Mouse (Mus musculus) liver, embryonic 11.5 days (tissue): ENCODE measurements around the gene Cfp. TPM values are rescaled to one million over a fixed set of nuclear protein-coding genes. Genes with fewer than 3 reads are reported as not detected.

Experiments
- ATAC-seq: fragments of 200-750 bp; cut with Nextera tagmentation; replicated peaks from 2 replicates; pipeline ENCODE4 v1.8.0; 2017; ENCODE audit warnings: moderate number of reproducible peaks, mild to moderate bottlenecking, moderate TSS enrichment, moderate library complexity; ENCODE audit not compliant: low FRiP score
- DNase-seq: peaks from one replicate; pipeline ENCODE4 v3.0.0-alpha.2; 2017; ENCODE audit warnings: low spot score
- H3K27ac ChIP-seq: fragments of 300-500 bp; sonication (generic); 2 replicates; pipeline ENCODE4 v1.5.1; 2014; ENCODE audit warnings: mild to moderate bottlenecking, low read depth, low read length, control low read depth
- H3K27me3 ChIP-seq: fragments of 300-500 bp; sonication (generic); replicated peaks from 2 replicates; pipeline ENCODE4 v1.6.1; 2014; ENCODE audit warnings: low read length, mixed read lengths; ENCODE audit not compliant: control insufficient read depth, insufficient read depth
- H3K36me3 ChIP-seq: fragments of 300-500 bp; sonication (generic); 2 replicates; pipeline ENCODE4 v1.6.1; 2014; ENCODE audit warnings: mild to moderate bottlenecking, low read length, moderate library complexity, mixed read lengths; ENCODE audit not compliant: control insufficient read depth, insufficient read depth
- H3K4me1 ChIP-seq: fragments of 300-500 bp; sonication (generic); replicated peaks from 2 replicates; pipeline ENCODE4 v1.6.1; 2014; ENCODE audit warnings: low read length, mixed read lengths; ENCODE audit not compliant: control insufficient read depth, insufficient read depth
- H3K4me2 ChIP-seq: fragments of 300-500 bp; sonication (generic); 2 replicates; pipeline ENCODE4 v1.6.1; 2014; ENCODE audit warnings: mild to moderate bottlenecking, control low read depth, moderate library complexity
- H3K4me3 ChIP-seq: fragments of 300-500 bp; sonication (generic); 2 replicates; pipeline ENCODE4 v1.5.1; 2014; ENCODE audit warnings: low read depth, low read length, control low read depth
- H3K9ac ChIP-seq: fragments of 300-500 bp; sonication (generic); 2 replicates; pipeline ENCODE4 v1.6.1; 2014; ENCODE audit warnings: low read depth, low read length, control low read depth
- H3K9me3 ChIP-seq: fragments of 300-500 bp; sonication (generic); 2 replicates; pipeline ENCODE4 v1.6.1; 2016; ENCODE audit warnings: low read length, inconsistent platforms, mixed read lengths; ENCODE audit not compliant: control insufficient read depth
- WGBS: fragments of 180-500 bp; shearing (Covaris S2); extraction: QIAGEN DNeasy Blood & Tissue Kit; methylation state at CpG from one replicate; pipeline ENCODE4 v1.1.7; 2014; 5-methylcytosine and 5-hydroxymethylcytosine counted together
- polyA plus RNA-seq: library from polyadenylated mRNA; unstranded; fragments of >200 nt; fragmentation: Nextera tagmentation; extraction: Ambion mirVana; gene quantifications from 2 replicates; pipeline ENCODE4 v1.2.1, GENCODE M21; 2014

Cfp gene
- polyA plus RNA-seq, 1 experiment from 2014 or later: 12.0 TPM

- H3K27me3 ChIP-seq: peaks cover 24% of the 10 kb centered on the region
- DNase-seq (no peak), ATAC-seq (no peak)
- no peak overlapping the region for H3K4me2 ChIP-seq
- H3K27ac ChIP-seq: no peak overlapping the region
- no peak overlapping the region for H3K9ac ChIP-seq
- no peaks in the 10 kb centered on the region for H3K9me3 ChIP-seq
- H3K36me3 ChIP-seq: no peaks in the 10 kb centered on the region
- no peak overlapping the region for H3K4me3 ChIP-seq
- H3K4me1 ChIP-seq: no peaks in the 10 kb centered on the region
- 70% methylated on average over 1 of the region's 1 CpGs for WGBS
Observed at GRCm38 (mm10) chrX:20923506-20923905, 7.8 kb downstream of the Cfp start.

DNA sequence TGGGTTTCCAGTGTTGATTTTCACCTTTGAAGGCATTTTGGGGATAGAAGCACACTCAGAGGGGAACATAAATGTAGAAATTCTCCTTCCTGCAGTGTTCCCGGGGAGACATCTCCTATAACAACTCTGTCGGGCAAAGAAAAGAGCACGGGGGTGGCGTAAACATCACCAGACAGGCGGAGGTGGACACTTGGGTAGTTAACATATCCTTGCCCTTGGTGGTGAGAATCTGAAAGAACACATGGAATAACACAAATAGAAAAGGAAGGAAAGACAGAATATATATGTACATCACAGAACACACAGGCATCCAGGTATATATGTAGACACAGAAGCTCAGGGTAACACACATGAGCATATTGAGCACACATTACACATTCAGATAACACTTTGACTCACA, 10.0 kb downstream of the Cfp start:
- DNase-seq (no peak), ATAC-seq (no peak)
- Histone ChIP-seq H3K9ac (no peak overlapping the region), H3K9me3 (no peaks in the 10 kb centered on the region), H3K4me2 (peak overlapping the region; percentile 75), H3K4me1 (no peaks in the 10 kb centered on the region), H3K4me3 (no peak overlapping the region), H3K27ac (no peak overlapping the region), H3K27me3 (peaks cover 27% of the 10 kb centered on the region), H3K36me3 (no peaks in the 10 kb centered on the region)
- 39% methylated on average over 5 of the region's 5 CpGs for WGBS

- H3K36me3 ChIP-seq: no peaks in the 10 kb centered on the region
- H3K27me3 ChIP-seq: peaks cover 27% of the 10 kb centered on the region
- peak; percentile 58 for DNase-seq
- H3K9ac ChIP-seq: no peak within 1 kb of the TSS
- no peak within 1 kb of the TSS for H3K27ac ChIP-seq
- H3K4me3 ChIP-seq: peak within 1 kb of the TSS; percentile 45
- WGBS: 9% methylated on average over 39 of the region's 44 CpGs
- H3K4me1 ChIP-seq: no peaks in the 10 kb centered on the region
- no peaks in the 10 kb centered on the region for H3K9me3 ChIP-seq
- ATAC-seq: peak; percentile 71
- H3K4me2 ChIP-seq: peak within 1 kb of the TSS; percentile 75
Observed at GRCm38 (mm10) chrX:20920844-20921364, 10.5 kb downstream of the Cfp start, which contains the start of gene Syn1. Gene Syn1, minus strand, starts transcription at chrX:20921004.

- Histone ChIP-seq H3K4me2 (peak overlapping the region; percentile 75), H3K27me3 (peaks cover 27% of the 10 kb centered on the region), H3K9me3 (no peaks in the 10 kb centered on the region), H3K9ac (no peak overlapping the region), H3K4me3 (peak overlapping the region; percentile 45), H3K36me3 (no peaks in the 10 kb centered on the region), H3K27ac (no peak overlapping the region), H3K4me1 (no peaks in the 10 kb centered on the region)
- no peak for ATAC-seq
- 12% methylated on average over 48 of the region's 49 CpGs for WGBS
- peak; percentile 31 for DNase-seq
Observed at GRCm38 (mm10) chrX:20920249-20920843, 11.0 kb downstream of the Cfp start.

DNA sequence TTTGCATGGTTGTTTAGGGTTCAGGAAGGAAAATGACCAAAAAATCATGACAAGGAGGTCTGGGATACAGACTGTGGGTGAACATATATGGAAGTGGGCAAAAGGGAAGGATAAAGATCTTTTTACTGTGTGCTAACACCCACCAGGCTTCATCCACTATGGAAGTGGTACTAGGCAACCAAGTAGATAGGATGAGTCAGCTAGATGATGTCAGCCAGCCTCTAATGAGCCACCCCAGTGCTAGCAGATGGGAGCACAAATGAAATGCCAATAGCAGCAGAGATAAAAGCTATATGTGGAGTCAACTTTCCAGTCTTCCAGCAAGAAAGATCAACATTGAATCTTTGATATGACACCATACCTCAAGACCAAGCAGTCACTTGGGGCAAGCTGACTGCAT, 16.3 kb downstream of the Cfp start:
- Histone ChIP-seq H3K27ac (no peak overlapping the region), H3K4me1 (no peaks in the 10 kb centered on the region), H3K9me3 (no peaks in the 10 kb centered on the region), H3K9ac (no peak overlapping the region), H3K36me3 (no peaks in the 10 kb centered on the region), H3K4me3 (no peak overlapping the region), H3K4me2 (no peak overlapping the region), H3K27me3 (peaks cover 14% of the 10 kb centered on the region)
- DNase-seq: no peak
- ATAC-seq: no peak

DNA sequence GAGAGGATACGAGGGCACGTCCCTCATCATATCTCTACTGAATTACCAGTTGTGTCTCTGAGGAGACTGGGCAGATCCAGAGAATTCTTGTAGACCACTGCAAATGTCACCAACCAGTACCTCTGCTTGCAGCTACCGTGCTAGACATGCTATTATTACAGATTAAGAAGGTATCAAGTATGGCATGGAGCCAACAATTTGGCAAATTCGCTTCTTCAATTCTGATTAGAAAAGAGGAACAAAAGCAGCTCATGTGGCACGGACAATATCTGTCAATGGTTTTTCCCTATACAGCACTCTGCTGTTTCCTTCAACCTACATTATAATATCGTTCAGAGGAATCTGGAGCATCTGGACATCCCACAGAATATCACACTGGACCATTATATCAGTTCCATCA, 17.6 kb downstream of the Cfp start:
- Histone ChIP-seq H3K9ac (no peak overlapping the region), H3K4me2 (no peak overlapping the region), H3K36me3 (no peaks in the 10 kb centered on the region), H3K4me1 (no peaks in the 10 kb centered on the region), H3K27ac (no peak overlapping the region), H3K4me3 (no peak overlapping the region), H3K27me3 (peaks cover 5% of the 10 kb centered on the region), H3K9me3 (no peaks in the 10 kb centered on the region)
- no peak for ATAC-seq
- no peak for DNase-seq
- 77% methylated on average over 6 of the region's 6 CpGs for WGBS

GRCm38 (mm10) chrX:20910074-20910473, 21.3 kb downstream of the Cfp start:
- Histone ChIP-seq H3K9ac (no peak overlapping the region), H3K4me3 (no peak overlapping the region), H3K27ac (no peak overlapping the region), H3K27me3 (no peaks in the 10 kb centered on the region), H3K4me2 (no peak overlapping the region), H3K4me1 (no peaks in the 10 kb centered on the region), H3K9me3 (no peaks in the 10 kb centered on the region), H3K36me3 (no peaks in the 10 kb centered on the region)
- ATAC-seq: no peak
- 44% methylated on average over 3 of the region's 3 CpGs for WGBS
- no peak for DNase-seq

Other genes starting within 250 kb of the Cfp start
- gene Cdk16, start 243.6 kb downstream of the Cfp start, polyA plus RNA-seq: 62.1 and 68.3 TPM in 2 replicates
- gene Usp11, start 227.6 kb downstream of the Cfp start, polyA plus RNA-seq: 33.0 and 36.3 TPM in 2 replicates
- 83.7 and 84.4 TPM in 2 replicates for gene Araf, start 133.7 kb downstream of the Cfp start, polyA plus RNA-seq
- gene Timp1, start 61.4 kb downstream of the Cfp start, polyA plus RNA-seq: 8.8 and 10.6 TPM in 2 replicates
- 0.48 and 0.60 TPM in 2 replicates for gene Syn1, start 10.6 kb downstream of the Cfp start, polyA plus RNA-seq
- 3.4 and 4.1 TPM in 2 replicates for gene Elk1, start 19.1 kb upstream of the Cfp start, polyA plus RNA-seq
- gene Uxt, start 30.5 kb upstream of the Cfp start, polyA plus RNA-seq: 62.7 and 66.7 TPM in 2 replicates
- 4.5 TPM in 2 replicates for gene Zfp182, start 130.8 kb upstream of the Cfp start, polyA plus RNA-seq
- gene Spaca5, start 136.9 kb upstream of the Cfp start, polyA plus RNA-seq: not detected in 2 replicates
- 0.33 and 0.48 TPM in 2 replicates for gene Zfp300, start 158.0 kb upstream of the Cfp start, polyA plus RNA-seq
- not detected in 2 replicates for gene Ssxa1, start 184.3 kb upstream of the Cfp start, polyA plus RNA-seq
- not detected in 2 replicates for gene Gm21876, start 244.1 kb upstream of the Cfp start, polyA plus RNA-seq